Mouse (Mus musculus) megakaryocyte, embryonic 14.5 days (primary cell): ENCODE data around the gene Fbxw5. TPM values are rescaled to one million over a fixed set of nuclear protein-coding genes. Genes with fewer than 3 reads are reported as not detected.

Experiments
- H3K27me3 ChIP-seq: replicated peaks from 2 replicates; pipeline ENCODE3; 2012; ENCODE audit warnings: inconsistent platforms
- H3K36me3 ChIP-seq: replicated peaks from 2 replicates; pipeline ENCODE3; 2012; ENCODE audit warnings: low read length, inconsistent platforms, mixed read lengths
- H3K4me1 ChIP-seq: 2 replicates; pipeline ENCODE4 v1.6.1; 2012; ENCODE audit warnings: inconsistent platforms
- H3K4me3 ChIP-seq: replicated peaks from 2 replicates; pipeline ENCODE3; 2012; ENCODE audit warnings: moderate library complexity, mild to moderate bottlenecking, inconsistent platforms
- H3K9me3 ChIP-seq: 2 replicates; pipeline ENCODE4 v1.6.1; 2012; ENCODE audit warnings: inconsistent platforms
- FLI1 ChIP-seq: IDR thresholded peaks from 2 replicates; pipeline ENCODE4 v1.6.1; 2012; ENCODE audit warnings: low read length, inconsistent platforms, mixed read lengths
- GATA1 ChIP-seq: IDR thresholded peaks from 3 replicates; pipeline ENCODE4 v1.6.1; 2012; ENCODE audit warnings: mixed read lengths, low read length, inconsistent platforms, borderline replicate concordance
- polyA plus RNA-seq: library from polyadenylated mRNA; stranded (reverse); fragments of >175 nt; gene quantifications from 2 replicates; pipeline ENCODE4 v1.2.3, GENCODE M21; 2012; ENCODE audit warnings: low replicate concordance; ENCODE audit not compliant: insufficient read depth

Gene Fbxw5
- polyA plus RNA-seq, 1 experiment, result 46.2 TPM

DNA sequence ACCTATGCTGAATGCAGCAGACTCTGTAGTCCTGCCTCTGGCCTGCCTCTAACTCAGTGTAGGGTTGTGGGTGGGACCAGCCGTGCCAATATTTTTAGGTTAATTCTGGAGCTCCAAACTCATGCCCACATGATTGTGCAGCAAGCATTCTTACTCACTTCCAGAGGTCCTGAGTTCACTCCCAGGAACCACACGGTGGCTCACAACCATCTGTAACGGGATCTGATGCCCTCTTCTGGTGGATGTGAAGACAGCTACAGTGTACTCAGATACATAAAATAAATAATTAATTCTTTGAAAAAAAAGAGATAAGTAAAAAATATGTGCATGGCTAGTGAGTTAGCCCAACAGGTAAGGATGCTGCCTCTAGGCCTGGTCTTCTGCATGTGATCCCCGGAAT, 4.1 kb upstream of the Fbxw5 start:
- Histone ChIP-seq H3K4me3 (no peak overlapping the region), H3K9me3 (no peaks in the 10 kb centered on the region), H3K4me1 (peaks cover 54% of the 10 kb centered on the region), H3K36me3 (no peaks in the 10 kb centered on the region), H3K27me3 (peaks cover 30% of the 10 kb centered on the region)
- TF ChIP-seq GATA1 (no peak), FLI1 (no peak)

DNA sequence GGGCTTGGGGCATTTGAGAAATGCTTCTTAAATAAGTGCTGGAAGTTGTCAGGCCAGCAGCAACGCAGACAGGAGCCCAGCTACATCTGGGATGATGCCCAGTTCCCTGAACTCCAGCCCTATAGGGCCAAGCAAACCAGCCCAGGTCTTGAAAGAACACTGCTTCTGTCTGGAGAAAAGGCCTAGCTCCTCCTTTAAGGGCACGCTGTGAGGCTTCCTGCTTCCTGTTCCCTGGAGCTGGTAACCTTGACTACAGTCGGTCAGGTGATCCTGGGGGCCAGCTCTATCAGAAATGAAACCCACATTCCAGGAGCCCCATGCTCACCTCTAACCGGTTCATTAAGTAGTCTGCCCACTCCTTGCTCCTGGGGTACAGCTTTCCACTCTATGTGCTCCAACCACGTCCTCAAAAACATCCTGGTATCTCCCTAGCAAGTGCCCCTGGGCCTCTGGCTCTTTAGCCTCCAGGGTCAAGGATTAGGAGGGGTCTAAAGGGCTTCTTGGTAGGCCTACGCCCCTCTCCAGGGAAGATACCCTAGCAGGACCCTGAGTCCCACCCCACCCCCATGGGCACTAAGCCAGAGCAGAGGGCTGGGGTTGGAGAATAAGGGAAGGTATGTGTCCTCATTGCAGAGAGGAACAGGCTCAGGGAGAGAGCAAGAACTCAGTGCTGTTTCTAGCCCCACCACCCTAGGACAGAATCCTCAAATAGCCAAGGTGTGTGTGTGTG, 2.5 kb upstream of the Fbxw5 start:
- peak overlapping the region; percentile 86 for H3K4me3 ChIP-seq
- H3K4me1 ChIP-seq, result peaks cover 66% of the 10 kb centered on the region
- no peak for TF ChIP-seq FLI1
- TF ChIP-seq GATA1, result no peak

DNA sequence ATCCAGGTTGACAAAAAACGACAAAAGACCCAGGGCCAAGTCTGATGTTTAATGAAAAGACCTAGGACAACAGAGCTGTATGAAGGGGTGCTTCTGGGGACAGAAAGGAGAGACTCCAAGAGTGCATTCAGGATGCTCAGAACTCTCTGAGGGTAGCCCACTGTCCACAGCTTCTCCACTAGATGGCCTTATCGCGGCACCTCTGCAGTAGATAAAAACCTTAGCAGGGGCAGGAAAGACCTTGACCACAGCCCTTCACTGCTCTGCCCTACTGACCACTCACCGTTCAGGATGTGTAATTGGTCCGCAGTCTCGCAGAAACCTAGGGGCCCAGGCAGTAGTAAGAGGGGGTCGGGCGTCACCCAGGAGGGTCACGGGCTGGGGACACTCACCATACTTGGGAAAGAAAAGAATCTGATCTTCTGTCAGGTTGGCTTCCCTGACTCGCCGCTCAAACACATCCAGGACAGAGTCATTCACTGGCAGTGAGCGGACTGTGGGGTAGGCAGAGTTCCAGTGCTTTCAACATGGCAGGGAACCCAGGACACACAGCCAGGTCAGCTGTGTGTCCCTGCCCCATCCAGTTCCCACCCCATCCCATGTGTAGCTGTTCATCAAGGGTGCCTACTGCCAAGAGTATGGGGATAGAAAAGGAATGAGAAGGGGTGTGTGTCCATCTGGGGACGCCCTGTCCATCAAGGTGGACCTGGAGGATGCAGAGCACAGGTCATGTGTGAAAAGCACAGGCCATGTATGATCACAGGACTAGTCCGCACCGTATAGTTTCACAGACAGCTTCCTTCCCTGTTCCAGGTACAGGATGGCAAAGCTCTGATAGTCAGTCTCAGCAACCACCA, 1.7 kb upstream of the Fbxw5 start:
- H3K27me3 ChIP-seq, result peaks cover 7% of the 10 kb centered on the region
- peaks cover 20% of the 10 kb centered on the region for H3K36me3 ChIP-seq
- TF ChIP-seq GATA1 (no peak), FLI1 (no peak)
- peaks cover 74% of the 10 kb centered on the region for H3K4me1 ChIP-seq
- H3K9me3 ChIP-seq, result no peaks in the 10 kb centered on the region
- H3K4me3 ChIP-seq, result peak overlapping the region; percentile 7

More for the DNA sequence above, 2.5 kb upstream of the Fbxw5 start:
- peaks cover 12% of the 10 kb centered on the region for H3K36me3 ChIP-seq
- H3K27me3 ChIP-seq, result peaks cover 16% of the 10 kb centered on the region
- H3K9me3 ChIP-seq, result no peaks in the 10 kb centered on the region

DNA sequence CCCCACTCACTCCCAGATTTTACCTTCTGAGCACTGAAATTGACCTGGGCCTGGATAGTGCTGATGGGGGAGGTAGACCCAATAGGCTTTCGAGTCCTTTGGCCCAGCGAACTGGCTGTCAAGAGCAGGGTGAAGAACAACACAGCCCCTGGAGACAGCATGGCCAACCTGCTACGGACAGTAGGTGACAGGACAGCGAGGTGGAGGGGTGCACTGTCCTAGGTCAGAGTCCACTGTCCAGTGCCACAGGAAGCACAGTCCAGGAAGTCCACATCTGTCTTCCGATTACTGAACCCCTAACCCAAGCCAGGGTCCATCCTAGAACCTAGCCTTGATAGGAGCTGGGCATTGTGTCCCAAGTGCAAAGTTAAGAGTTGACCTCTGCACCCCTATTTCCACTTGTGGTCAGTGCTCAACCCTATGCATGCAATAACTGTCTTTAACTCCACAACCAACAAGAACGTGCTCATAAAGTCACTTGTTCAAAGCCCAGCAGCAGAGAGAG, 427 bp upstream of the Fbxw5 start:
- TF ChIP-seq GATA1 (no peak), FLI1 (no peak)
- Histone ChIP-seq H3K4me1 (peaks cover 87% of the 10 kb centered on the region), H3K4me3 (peak overlapping the region; percentile 100), H3K27me3 (no peaks in the 10 kb centered on the region), H3K9me3 (no peaks in the 10 kb centered on the region), H3K36me3 (peaks cover 33% of the 10 kb centered on the region)

DNA sequence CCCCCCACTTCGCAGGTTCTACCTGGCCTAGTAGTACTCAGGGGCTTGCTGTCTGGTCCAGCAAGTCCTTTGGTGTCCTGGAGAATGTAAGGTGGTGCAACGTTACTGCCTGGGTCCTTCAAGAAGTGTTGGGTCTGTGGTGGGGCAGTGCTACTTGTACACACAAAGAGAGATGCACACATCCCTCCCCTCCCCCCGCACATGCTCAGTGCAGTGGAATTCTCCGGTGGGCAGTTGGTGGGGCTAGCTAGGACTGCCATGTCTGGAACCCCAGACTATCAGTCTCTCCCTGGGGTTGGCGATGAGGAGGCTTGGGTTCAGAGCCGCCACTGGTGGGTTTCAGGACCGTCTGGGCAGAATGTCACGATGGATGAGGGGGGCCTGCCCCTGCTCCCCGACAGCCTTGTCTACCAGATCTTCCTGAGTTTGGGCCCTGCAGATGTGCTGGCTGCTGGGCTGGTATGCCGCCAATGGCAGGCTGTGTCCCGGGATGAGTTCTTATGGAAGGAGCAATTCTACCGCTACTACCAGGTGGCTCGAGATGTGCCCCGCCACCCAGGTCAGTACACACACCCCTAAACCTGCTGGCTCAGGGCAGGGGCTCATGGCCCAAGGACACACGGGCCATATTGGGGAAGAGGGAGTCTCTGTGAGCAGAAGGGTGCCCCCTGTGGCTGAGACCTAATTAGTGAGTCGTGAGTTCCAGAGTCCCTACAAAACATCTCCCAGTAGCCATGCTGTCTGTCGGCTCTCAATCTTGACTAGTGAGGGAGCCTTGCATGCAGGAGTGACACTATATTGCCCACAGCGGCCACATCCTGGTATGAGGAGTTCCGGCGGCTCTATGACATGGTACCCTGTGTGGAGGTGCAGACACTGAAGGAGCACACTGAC, 1.3 kb downstream of the Fbxw5 start, which contains the start of gene C8g:
Gene C8g (minus strand): TSS at position 127 of the 894 bp plus-strand sequence.
- no peaks in the 10 kb centered on the region for H3K27me3 ChIP-seq
- peaks cover 86% of the 10 kb centered on the region for H3K4me1 ChIP-seq
- no peaks in the 10 kb centered on the region for H3K9me3 ChIP-seq
- TF ChIP-seq FLI1 (no peak), GATA1 (no peak)
- peaks cover 46% of the 10 kb centered on the region for H3K36me3 ChIP-seq
- H3K4me3 ChIP-seq, result peak within 1 kb of the TSS; percentile 100

DNA sequence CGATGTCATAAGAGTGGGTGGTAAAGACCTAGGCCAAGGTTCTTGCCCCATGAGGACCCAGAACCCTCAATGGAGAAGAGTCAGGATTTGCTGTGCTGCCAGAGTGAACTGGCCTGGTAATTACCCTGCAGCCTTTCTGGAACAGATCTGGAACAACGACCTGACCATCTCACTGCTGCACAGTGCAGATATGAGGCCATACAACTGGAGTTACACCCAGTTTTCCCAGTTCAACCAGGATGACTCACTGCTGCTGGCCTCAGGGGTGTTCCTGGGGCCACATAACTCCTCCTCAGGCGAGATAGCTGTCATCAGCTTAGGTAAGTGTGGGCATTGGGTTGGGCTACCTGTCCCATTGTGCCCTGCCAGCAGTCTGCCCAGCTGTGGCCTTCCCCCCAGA, 2.2 kb downstream of the Fbxw5 start:
- peaks cover 49% of the 10 kb centered on the region for H3K36me3 ChIP-seq
- TF ChIP-seq GATA1, result no peak
- no peak for TF ChIP-seq FLI1
- peaks cover 81% of the 10 kb centered on the region for H3K4me1 ChIP-seq
- peak overlapping the region; percentile 68 for H3K4me3 ChIP-seq
- no peaks in the 10 kb centered on the region for H3K9me3 ChIP-seq
- no peaks in the 10 kb centered on the region for H3K27me3 ChIP-seq

DNA sequence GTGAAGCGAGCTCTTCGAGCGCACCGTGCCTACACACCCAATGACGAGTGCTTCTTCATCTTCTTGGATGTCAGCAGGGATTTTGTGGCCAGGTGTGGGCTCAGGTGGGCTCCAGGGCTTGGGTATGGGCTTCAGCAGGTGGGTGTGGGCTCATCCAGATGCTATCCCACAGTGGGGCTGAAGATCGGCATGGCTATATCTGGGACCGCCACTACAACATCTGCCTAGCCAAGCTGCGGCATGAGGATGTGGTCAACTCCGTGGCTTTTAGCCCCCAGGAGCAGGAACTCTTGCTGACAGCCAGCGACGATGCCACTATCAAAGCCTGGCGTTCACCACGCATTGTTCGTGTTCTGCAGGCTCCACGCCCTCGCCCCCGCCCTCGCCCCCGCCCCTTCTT, 4.0 kb downstream of the Fbxw5 start:
- TF ChIP-seq FLI1 (no peak), GATA1 (no peak)
- peak overlapping the region; percentile 23 for H3K4me3 ChIP-seq
- H3K36me3 ChIP-seq, result peaks cover 49% of the 10 kb centered on the region
- peaks cover 3% of the 10 kb centered on the region for H3K27me3 ChIP-seq
- H3K4me1 ChIP-seq, result peaks cover 63% of the 10 kb centered on the region
- no peaks in the 10 kb centered on the region for H3K9me3 ChIP-seq

DNA sequence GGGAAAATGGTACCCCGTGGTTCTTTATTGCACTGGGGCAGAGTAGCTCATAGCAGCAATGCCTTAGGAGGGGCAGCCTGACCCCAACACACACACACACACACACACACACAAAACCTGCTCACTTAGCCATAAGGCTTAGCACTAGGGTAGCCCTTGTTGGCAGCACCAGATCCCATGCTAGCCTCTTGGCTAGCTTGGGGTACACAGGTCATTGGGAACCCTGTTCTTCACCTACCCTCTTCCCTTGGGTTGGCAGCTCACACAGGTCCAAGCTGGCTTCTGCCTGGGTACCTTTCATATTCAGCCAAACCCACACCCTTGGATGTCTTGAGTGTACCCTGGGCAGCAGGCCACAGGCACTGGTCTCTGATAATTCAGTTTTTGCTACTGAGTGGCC, 4.5 kb downstream of the Fbxw5 start:
- Histone ChIP-seq H3K27me3 (peaks cover 3% of the 10 kb centered on the region), H3K4me3 (no peak overlapping the region), H3K36me3 (peaks cover 49% of the 10 kb centered on the region), H3K4me1 (peaks cover 59% of the 10 kb centered on the region), H3K9me3 (no peaks in the 10 kb centered on the region)
- TF ChIP-seq GATA1, result no peak
- TF ChIP-seq FLI1, result no peak

DNA sequence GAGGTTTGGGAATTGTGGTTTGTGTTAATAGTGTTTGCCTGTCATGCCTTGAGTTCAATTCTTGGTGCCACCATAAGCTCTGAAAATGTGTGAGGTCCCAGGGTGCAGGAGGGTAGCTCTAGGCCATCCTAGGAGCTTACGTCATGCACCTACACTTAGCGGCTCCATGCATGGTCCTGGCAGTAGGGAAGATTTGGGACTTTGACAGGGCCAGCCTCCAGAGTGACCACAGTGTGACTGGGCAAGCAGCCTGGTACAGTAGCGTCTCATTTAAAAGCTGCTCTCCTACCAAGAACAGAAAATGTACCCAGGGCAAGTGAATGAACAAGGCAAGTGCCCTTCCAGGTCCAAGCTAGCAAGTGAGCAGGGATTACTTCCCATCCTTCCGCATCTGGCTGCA, 5.3 kb downstream of the Fbxw5 start:
- Histone ChIP-seq H3K4me3 (no peak overlapping the region), H3K9me3 (no peaks in the 10 kb centered on the region), H3K4me1 (peaks cover 55% of the 10 kb centered on the region), H3K36me3 (peaks cover 49% of the 10 kb centered on the region), H3K27me3 (peaks cover 3% of the 10 kb centered on the region)
- TF ChIP-seq FLI1 (no peak), GATA1 (no peak)
